Mouse (Mus musculus): ENCODE results near the gene Pfas. TPM values are rescaled to one million over a fixed set of nuclear protein-coding genes. Genes with fewer than 3 reads are reported as not detected.

The Pfas gene
- total RNA-seq, 2 experiments from 2014 or later, result 14.3 to 14.5 TPM

Small RNA genes within 50 kb of the gene (microRNA-seq; reads per million reads assigned to microRNA genes)
- gene Mir3062, result 2.0 to 2.4 reads per million in 2 experiments

Other genes starting within 250 kb of the Pfas start
- 10 to 100 TPM; 57.9 to 66.3 TPM for gene Ndel1, start 136.6 kb downstream of the Pfas start, total RNA-seq (2021)
- under 1 TPM; 0.21 to 0.32 TPM for gene Rnf222, start 119.9 kb downstream of the Pfas start, total RNA-seq (2021)
- 100 to 1,000 TPM; 896 to 908 TPM for gene Rpl26, start 106.9 kb downstream of the Pfas start, total RNA-seq (2021)
- gene Odf4, start 81.4 kb downstream of the Pfas start, total RNA-seq (2021), result not detected
- 10 to 100 TPM; 32.1 to 36.8 TPM for gene Arhgef15, start 51.0 kb downstream of the Pfas start, total RNA-seq (2021)
- gene Slc25a35, start 40.3 kb downstream of the Pfas start, total RNA-seq (2021), result 1 to 10 TPM in 1 of 2 experiments, under 1 TPM in 1; 0.91 to 1.4 TPM
- 10 to 100 TPM; 41.0 to 44.7 TPM for gene Rangrf, start 33.3 kb downstream of the Pfas start, total RNA-seq (2021)
- 10 to 100 TPM; 36.8 to 37.7 TPM for gene Ctc1, start 7.5 kb upstream of the Pfas start, total RNA-seq (2021)
- gene Aurkb, start 37.2 kb upstream of the Pfas start, total RNA-seq (2021), result 10 to 100 TPM; 38.0 to 43.3 TPM
- gene Borcs6, start 51.3 kb upstream of the Pfas start, total RNA-seq (2021), result 10 to 100 TPM; 13.8 to 14.3 TPM
- gene Tmem107, start 62.3 kb upstream of the Pfas start, total RNA-seq (2021), result 1 to 10 TPM; 6.7 to 8.6 TPM
- 10 to 100 TPM; 80.2 to 84.6 TPM for gene Vamp2, start 80.0 kb upstream of the Pfas start, total RNA-seq (2021)
- gene Per1, start 86.8 kb upstream of the Pfas start, total RNA-seq (2021), result 10 to 100 TPM; 42.6 to 55.6 TPM
- under 1 TPM; 0.23 to 0.29 TPM for gene Hes7, start 111.9 kb upstream of the Pfas start, total RNA-seq (2021)
- under 1 TPM; 0.29 to 0.65 TPM for gene 9130213A22Rik, start 114.1 kb upstream of the Pfas start, total RNA-seq (2021)
- gene Aloxe3, start 117.4 kb upstream of the Pfas start, total RNA-seq (2021), result under 1 TPM in 1 of 2 experiments, not detected in 1; 0.45 TPM
- gene Alox12b, start 148.5 kb upstream of the Pfas start, total RNA-seq (2021), result not detected
- gene Alox8, start 189.4 kb upstream of the Pfas start, total RNA-seq (2021), result 1 to 10 TPM; 3.8 to 5.0 TPM
- gene Gucy2e, start 228.6 kb upstream of the Pfas start, total RNA-seq (2021), result under 1 TPM; 0.09 to 0.12 TPM